Mouse (Mus musculus) lung, adult 2 months (tissue): ENCODE data around the gene Atp6v1g2. TPM values are rescaled to one million over a fixed set of nuclear protein-coding genes. Genes with fewer than 3 reads are reported as not detected.

Experiments used
- DNase-seq: peaks from one replicate; pipeline ENCODE4 v3.0.0; 2022
- H3K4me1 ChIP-seq: fragments of 200-500 bp; 2 replicates; pipeline ENCODE4 v1.6.1; 2011; ENCODE audit warnings: low read length; ENCODE audit not compliant: control insufficient read depth, insufficient read depth
- H3K4me3 ChIP-seq: fragments of 200-500 bp; replicated peaks from 2 replicates; pipeline ENCODE3; 2011; ENCODE audit warnings: low read depth, mild to moderate bottlenecking, control low read depth, low read length; ENCODE audit errors: extremely low read depth
- CTCF ChIP-seq: fragments of 200-500 bp; IDR thresholded peaks from 2 replicates; pipeline ENCODE4 v1.5.1; 2011; ENCODE audit warnings: mild to moderate bottlenecking, low read length, control low read depth; ENCODE audit not compliant: insufficient read depth
- POLR2A ChIP-seq: fragments of 200-500 bp; IDR thresholded peaks from 2 replicates; pipeline ENCODE4 v1.6.1; 2011; ENCODE audit warnings: low read depth, mild to moderate bottlenecking, control low read depth, low read length, borderline replicate concordance; ENCODE audit errors: extremely low read depth
- WGBS: fragments of 180-500 bp; shearing (Covaris S2); methylation state at CpG from one replicate; pipeline ENCODE4 v1.1.7; 2018; 5-methylcytosine and 5-hydroxymethylcytosine counted together
- polyA plus RNA-seq: library from polyadenylated mRNA; depleted of rRNA; stranded (reverse); fragments of >200 nt; gene quantifications from 2 replicates; pipeline ENCODE4 v1.2.3, GENCODE M21; 2012; rRNA removed

Gene Atp6v1g2
- polyA plus RNA-seq, result 6.3 and 8.1 TPM in 2 replicates

DNA sequence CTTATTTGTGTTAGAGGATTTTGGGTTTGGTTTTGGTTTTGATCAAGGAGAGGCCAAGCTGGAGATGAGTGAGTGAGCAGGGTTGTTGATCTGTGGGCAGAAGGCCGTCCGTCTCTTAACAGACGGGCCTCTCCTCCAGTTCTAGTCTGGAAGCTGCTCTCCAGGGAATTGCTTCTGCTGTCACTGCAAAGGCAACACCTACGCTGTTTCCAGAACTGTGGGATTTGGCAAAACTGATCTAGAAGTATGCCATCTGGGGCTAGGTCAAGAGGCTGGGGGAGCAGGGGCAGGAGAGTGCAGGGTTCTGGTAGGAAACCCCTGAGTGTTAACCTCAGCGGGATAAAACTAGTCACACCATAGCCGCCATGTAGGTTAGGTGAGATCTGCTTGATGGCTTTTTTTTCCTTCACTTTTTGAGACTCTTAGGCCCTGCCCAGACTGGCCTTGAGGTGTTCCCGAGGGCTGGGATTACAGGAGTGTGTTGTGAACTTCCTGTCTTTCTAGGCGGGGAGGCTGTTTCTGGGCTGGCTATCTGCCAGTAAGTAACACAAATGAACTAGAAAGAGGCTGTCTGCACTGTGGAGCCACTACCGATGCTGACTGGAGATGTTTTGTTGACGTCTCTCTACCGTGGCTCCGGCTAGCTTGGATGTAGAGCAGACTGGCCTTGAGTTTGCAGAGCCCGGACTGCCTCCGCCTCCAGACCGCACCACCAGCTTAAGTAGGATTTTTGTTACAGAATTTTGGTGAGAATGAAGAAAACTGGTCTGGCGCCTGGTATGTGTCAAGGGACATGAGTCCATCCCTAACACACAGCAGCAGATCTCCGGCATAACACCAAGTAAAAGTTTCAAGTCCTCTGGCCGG is at the start of gene Atp6v1g2:
Gene Atp6v1g2, plus strand, starts transcription at position 547 of the 867 bp plus-strand sequence.
- WGBS, result 29% methylated on average over 18 of the region's 18 CpGs
- TF ChIP-seq CTCF, result no peak
- no peak for TF ChIP-seq POLR2A
- DNase-seq, result no peak
- H3K4me1 ChIP-seq, result peaks cover 8% of the 10 kb centered on the region; the same call in 1 of the 2 replicates
- H3K4me3 ChIP-seq, result no peak within 1 kb of the TSS

GRCm38 (mm10) chr17:35185639-35186611 is 47.5 kb upstream of the Atp6v1g2 start:
- Histone ChIP-seq H3K4me1 (peaks cover 2% of the 10 kb centered on the region; the same call in 1 of the 2 replicates), H3K4me3 (peak overlapping the region; percentile 38)
- peak; percentile 76 for DNase-seq
- TF ChIP-seq POLR2A, result peak; percentile 42; the same call in 1 of the 2 replicates
- TF ChIP-seq CTCF, result no peak
- WGBS, result 3% methylated on average over 17 of the region's 18 CpGs

DNA sequence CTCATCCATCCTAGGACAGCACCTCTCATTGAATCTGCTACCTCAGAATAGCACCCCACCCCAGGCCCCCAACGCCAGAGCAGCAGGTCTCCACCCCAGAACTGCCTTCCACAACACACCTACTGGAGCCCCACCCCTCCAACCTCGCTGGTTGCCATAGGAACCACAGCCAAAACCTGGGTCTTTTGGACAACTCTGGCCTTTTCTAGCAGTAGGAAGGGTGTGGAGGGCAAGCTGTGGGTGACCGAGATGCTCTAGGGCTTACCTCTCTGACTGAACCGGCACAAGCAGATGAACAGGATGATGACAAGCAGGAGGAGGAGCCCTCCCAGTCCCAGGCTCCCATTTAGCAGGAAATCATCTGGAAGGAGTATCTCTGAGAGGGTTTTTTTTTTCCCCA is 46.8 kb upstream of the Atp6v1g2 start:
- TF ChIP-seq CTCF (no peak), POLR2A (peak; percentile 31; the same call in 1 of the 2 replicates)
- WGBS, result 2% methylated on average over 4 of the region's 4 CpGs
- no peak for DNase-seq
- peaks cover 2% of the 10 kb centered on the region; the same call in 1 of the 2 replicates for H3K4me1 ChIP-seq
- H3K4me3 ChIP-seq, result peak overlapping the region; percentile 12

DNA sequence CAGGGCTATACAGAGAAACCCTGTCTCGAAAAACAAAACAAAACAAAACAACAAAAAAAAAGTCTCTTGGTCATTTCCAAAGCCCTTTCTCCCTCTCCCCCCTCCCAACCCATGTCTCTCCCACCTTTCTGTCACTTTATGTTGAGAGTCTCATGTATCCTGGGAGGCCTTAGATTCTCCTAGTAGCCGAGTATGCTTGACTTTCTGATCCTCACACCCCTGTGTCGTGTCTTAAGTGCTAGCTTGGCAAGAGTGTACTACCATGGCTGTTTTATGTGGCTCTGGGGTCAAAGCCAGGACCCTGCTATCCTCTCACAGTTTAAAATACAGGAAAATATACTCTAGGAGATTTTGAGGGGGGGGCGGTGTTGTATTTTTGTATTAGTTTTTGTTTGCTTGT is 46.1 kb upstream of the Atp6v1g2 start:
- TF ChIP-seq CTCF (no peak), POLR2A (no peak)
- 59% methylated on average over 4 of the region's 4 CpGs for WGBS
- no peak overlapping the region for H3K4me3 ChIP-seq
- peaks cover 2% of the 10 kb centered on the region; the same call in 1 of the 2 replicates for H3K4me1 ChIP-seq
- no peak for DNase-seq

DNA sequence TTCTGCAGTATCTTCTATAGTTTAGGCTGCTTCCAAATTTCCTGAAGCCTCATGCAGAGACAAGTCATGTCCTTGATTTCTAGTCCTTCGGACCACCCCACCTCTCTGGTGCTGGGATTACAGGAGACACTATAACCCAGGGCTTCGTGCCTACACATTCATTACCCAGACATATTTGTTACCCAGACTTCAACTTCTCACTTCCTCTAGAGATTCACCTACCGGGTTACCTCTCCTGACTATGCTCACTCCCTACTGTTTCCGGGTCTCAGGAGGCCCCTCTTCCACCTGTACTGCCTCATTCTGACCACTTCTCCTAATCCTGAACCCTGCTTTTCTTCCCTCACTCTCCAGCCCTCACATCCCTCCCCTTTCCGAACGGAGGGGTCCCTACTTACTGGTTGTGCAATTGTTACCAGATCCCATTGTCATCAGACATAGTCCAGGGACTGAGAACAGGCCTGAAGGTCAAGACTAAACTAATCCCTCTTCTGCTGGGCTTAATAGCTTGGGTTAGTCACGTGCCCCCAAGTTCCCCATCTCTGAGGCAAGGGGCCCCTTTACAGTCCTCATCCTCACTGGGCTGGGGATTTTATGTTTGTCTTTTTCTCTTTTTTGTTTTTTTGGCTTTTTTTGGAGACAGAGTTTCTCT is 45.4 kb upstream of the Atp6v1g2 start, which contains the start of gene Lst1:
Gene Lst1, minus strand, starts transcription at position 481 of the 652 bp plus-strand sequence.
- WGBS, result 71% methylated on average over 7 of the region's 7 CpGs
- TF ChIP-seq POLR2A (no peak), CTCF (no peak)
- DNase-seq, result no peak
- Histone ChIP-seq H3K4me1 (peaks cover 2% of the 10 kb centered on the region; the same call in 1 of the 2 replicates), H3K4me3 (peak within 1 kb of the TSS; percentile 2)

DNA sequence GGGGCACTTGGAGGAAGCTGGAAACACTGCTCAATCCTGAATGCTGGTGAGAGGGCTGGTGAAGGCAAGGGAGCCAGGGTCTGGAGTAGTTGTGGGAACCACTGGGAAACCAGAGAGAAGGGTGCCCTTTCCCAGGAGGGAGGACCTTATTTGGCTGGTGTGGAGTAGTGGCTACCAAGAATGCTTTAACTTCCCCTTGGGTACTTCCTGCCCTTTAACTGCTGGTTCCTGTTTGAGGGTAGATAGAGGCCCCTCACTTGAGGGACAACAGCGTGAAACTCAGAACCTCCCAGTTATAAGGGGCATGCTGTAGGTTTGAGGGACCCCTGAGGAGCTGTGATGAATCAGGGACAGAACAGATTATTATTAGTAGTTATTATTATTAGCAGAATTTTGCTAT is 44.3 kb upstream of the Atp6v1g2 start:
- H3K4me1 ChIP-seq, result peaks cover 2% of the 10 kb centered on the region; the same call in 1 of the 2 replicates
- DNase-seq, result no peak
- TF ChIP-seq CTCF, result no peak
- no peak for TF ChIP-seq POLR2A
- no peak overlapping the region for H3K4me3 ChIP-seq
- 22% methylated on average over 1 of the region's 1 CpGs for WGBS

DNA sequence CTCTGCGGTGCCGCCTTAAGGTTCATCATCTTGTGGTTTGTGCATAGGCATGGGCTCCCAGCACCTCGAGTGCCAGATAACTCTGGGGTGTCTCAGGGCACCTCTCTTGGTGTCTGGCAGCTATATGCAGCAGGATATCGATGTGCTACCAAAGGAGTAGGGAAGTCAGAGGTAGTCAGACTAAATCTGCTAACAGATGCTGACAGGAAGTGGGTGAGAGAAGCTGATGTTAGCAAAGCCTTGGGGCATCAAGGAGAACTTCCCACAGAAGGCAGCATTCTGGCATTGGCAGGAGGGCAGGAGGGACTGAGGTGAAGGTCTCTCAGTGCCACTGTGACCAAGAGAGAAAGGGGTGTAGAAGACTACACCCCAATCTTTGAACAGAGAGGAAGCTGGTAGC is 43.4 kb upstream of the Atp6v1g2 start:
- Histone ChIP-seq H3K4me1 (peaks cover 2% of the 10 kb centered on the region; the same call in 1 of the 2 replicates), H3K4me3 (no peak overlapping the region)
- DNase-seq, result no peak
- 61% methylated on average over 4 of the region's 4 CpGs for WGBS
- TF ChIP-seq POLR2A (no peak), CTCF (no peak)

- Histone ChIP-seq H3K4me3 (no peak overlapping the region), H3K4me1 (peaks cover 6% of the 10 kb centered on the region)
- WGBS, result 76% methylated on average over 2 of the region's 2 CpGs
- 0 out of 2 replicates have a peak, but pooled peaks have one; percentile 10 for TF ChIP-seq CTCF
- TF ChIP-seq POLR2A, result no peak
- no peak for DNase-seq
These were observed 41.7 kb upstream of the Atp6v1g2 start for GRCm38 (mm10) chr17:35191723-35192122.
